Mouse (Mus musculus): Measurements from ENCODE around the gene Tmem119.

Gene Tmem119

DNA sequence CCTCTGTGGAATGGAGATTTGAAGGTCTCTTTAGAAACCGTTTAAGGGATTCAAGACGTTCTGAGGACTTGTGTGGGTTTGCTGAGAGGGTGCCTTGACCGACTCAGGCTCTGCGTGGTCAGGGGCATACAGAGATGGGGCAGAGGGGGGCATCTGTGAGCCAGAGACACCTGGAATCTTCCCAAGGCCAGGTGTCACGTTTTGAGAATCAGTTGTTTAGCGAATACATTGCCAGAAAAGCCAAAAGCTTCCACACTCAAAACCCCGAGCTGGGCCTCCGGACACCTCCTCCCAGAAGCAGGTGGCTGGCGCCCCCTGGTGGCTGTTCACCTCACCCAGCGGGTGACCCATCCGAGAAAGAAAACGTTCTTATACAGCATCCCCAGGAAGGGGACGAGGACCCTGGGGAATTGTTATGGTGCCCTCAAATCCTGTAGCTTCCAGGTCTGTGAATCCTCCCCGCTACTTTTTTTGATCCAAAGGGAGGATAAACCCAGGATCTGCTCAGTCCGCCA lies 15.4 kb upstream of the Tmem119 start:
- peak; percentile 44 to 92 for DNase-seq

DNA sequence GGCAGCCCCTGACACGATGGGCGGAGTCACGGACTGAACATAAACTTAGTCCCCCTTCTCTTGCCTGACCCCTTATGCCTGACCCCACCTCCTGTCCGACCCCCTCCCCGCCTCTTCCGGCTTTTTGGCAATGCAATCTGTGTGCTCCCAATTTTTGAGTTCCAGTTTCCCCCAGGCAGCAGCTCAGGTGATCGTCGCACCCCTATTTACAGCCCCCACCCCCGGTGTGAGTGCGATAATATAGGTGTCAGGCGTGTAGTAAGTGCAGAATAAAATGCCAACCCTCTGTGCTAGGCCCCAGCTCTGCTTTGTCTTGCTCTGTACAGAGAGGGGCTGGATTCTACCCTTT lies 14.7 kb upstream of the Tmem119 start:
- DNase-seq = no peak

DNA sequence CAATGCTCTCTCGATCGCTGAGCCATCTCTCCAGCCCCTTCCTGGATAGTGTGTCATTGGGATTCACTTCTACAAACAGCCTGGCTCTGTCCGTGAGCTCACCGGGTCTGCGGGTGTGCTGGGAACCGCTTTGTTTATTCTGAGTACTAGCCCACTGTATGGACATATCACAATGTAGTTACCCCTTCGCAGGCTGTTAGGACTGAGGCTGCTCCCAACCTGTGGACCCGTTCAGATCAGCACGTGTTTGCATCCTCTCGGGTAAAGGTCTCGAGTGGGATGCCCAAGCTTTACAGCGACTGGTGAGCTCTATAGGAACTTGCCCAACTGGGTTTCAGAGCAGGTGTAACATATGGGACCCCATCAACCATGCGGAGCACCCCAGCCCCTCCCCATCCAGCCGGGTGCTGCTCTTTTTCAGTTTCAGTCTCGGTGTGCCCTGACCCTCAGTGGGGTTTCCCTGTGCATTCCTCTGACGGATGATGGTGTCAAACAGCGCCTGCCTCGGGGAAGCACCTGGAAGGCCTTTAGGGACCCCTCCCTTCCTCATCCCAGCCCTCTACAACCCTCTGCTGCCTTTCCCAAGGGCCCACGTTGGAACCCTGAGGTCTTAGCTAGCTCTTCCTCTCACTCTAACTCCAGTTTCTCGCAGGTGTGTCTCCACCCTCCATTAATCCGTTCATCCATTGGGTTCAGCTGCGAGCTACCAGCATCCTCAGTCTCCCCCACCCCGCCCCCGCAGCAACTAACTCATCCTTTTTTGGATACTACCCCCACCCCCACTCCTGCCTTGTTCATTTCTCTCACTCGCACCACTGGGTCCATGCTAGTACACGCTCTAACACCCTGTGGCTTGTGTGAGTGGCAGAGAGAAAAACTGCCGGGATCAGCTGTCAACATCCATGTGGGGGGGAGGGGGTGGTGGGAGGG lies 14.1 kb upstream of the Tmem119 start:
- DNase-seq = no peak

DNA sequence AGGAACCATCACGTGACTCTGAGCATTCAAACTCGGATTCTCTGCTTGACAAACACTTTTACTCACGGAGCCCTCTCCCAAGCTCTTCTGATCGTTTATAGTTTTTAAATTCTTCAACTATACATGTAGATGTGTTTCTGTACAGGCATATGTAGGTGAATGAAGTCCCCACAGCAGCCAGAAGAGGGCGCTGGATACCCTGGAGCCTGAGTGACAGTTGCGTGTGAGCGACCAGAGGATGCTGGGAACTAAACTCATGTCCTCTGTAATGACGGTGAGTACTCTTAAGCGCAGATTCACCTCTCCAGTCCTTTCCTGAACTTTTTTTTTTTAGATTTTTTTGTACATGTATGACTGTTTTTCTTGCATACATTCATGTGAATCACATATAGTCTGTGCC lies 13.3 kb upstream of the Tmem119 start:
- peak in 1 of 2 experiments; percentile 52 for DNase-seq

DNA sequence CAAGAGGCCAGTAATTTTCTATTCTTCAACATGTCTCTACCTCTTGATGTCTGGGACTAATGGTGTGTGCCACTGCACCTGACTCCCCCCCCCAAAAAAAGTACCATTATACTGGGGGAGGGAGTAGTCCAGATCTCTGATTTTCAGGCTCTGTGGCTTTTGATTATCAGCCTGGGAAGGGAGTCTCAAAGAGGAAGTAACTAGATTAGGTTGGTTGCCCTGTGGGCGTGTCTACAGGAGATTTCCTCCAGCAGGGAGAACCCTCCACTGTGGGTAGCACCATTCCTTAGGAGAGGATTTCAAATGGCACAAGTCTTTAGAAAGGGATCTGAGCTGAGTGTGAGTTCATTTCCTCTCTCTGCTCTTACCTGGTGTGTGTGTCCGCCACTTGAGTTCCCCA lies 12.3 kb upstream of the Tmem119 start:
- no peak for DNase-seq

DNA sequence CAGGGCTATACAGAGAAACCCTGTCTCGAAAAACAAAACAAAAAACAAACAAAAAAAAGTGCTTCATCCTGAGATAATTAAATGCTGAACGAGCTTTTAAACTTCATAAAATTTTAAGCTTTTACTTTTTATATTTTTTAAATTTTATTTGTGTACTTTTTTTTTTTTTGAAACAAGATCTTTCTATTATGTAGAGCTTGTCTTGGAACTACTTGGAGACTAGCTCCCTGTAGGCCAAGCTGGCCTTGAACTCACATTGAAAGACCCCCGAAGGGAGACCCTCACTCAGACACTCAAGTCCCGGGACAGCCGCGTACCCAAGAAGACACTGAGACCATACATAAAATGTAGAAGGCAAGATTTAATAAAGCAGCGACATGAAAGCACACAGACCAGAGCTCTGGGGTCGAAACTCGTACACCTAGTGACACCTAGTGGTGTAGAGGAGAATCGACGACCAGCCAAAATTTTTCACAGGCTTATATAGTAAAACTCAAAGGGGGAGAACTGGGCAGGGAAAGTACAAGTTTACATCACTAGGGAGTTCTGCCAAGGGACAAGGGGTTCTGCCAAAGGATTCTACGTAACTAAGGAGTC lies 11.6 kb upstream of the Tmem119 start:
- DNase-seq = peak in 1 of 2 experiments; percentile 48

DNA sequence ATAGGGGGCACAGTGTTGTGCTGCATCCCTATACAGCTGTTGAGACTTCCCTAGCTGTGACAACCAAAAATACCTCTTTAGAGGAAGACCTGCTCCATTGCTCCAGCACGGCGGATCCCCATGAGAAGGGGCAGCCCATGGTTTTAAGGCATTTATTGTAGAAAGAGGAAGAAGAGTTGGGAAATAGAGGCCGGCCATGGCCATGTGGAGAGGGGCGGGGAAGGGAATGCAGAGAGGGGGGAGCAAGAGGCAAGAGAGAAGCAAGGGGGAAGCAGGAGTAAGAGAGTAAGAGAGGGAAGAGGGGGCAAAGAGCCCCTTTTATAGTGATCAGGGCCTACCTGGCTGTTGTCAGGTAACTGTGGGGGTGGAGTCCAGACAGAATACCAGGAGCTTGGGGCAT lies 9.8 kb upstream of the Tmem119 start:
- no peak for DNase-seq

DNA sequence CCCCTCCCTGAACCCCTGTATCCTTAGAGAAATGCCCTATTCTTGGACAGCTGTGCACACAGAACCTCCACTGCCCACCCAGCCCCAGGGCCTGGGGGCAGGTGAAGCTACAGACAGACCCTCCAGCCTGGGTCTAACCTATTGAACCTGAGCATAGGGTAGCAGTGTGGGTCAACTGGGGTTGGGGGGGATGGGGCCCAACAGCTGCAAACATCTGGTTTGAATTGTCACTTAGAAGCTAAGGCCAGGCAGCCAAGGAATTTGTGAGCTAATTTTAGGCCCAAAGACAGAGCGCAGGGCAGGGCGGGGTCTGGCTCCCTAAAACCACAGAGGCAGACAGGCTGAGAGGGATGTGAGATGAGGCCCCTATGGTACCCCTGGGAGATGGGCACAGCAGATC lies 7.9 kb upstream of the Tmem119 start:
- DNase-seq = no peak

DNA sequence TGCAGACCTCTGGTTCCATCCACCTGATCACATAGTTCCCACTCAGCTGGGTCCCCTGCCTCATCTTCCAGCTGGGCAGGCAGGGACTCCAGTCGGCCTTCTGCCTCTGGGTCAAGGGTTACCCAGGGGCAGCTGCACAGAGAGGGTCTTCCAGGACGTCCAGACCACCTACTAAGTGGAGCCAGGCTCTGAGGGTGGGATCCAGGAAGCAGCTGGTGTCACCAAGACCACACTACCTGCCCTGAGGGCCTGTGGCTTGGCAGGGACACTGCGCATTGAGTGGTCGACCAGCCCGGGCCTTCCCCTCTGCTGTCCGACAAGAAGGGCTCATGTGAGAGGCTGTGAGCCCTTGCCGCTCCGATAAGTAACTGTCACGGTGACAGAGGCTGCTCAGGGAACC lies 7.4 kb upstream of the Tmem119 start:
- no peak for DNase-seq

DNA sequence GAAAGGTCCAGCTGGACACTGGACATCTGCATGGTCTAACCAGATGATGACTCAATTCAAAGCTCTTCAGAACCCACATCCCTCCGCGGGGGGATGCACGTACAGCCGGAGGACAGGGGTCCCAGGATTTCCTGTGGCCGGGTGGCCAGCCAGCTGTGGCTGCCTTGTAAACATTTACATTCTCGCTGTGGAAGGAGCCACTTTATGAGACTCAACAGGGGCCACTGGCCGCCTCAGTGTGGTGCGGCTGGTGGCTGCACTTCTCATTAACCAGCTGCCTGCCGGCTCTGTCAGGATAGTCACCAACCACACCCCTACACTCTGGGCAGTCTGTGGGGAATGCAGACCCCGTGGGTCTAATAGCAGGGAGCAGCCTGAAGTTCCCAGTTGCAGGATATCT lies 6.1 kb upstream of the Tmem119 start:
- DNase-seq = no peak

DNA sequence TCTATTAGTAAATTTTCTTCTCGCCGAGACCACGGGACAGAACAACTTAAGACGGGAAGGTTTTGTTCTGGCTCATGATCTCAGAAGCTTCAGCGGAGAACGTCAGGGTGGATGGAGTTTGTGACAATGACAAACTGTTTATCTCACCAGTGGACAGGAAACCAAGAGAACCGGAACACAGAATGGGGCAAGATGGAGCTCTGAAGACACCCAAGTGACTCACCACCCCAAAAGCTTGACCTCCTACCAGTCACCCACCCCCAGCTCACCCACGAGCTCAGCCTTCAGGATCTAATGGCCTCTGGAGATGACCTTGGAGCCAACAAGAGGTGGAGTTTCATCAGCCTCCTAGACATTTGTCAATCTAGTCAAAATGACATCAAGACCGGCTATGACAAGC lies 5.0 kb upstream of the Tmem119 start:
- no peak for DNase-seq

DNA sequence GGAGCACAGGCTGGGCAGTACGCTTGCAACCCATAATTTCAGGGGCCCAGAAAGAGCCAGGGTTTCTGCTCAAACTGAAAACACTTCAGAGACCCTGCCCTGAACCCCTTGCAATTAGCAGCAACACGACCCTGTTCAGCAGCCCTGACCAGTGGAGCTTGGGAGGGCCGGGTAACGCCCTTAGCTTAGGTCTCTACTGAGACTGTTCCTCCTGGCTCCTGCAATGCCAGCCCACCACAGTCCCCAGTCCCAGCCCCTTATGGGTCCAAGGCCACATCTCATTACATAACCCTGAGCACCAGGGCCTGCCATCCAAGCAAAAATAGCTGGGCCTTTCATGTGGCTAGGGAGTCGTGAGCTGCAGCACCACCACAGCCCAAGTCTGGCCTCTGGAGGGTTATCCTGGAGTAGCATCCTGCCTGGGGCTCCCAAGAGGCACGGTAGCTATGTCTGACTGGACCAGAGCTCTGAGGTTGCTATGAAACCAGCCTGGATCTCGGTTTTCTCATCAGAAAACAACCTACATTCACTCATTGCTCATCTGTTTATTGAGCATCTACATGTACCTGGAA lies 4.2 kb upstream of the Tmem119 start:
- DNase-seq = no peak

DNA sequence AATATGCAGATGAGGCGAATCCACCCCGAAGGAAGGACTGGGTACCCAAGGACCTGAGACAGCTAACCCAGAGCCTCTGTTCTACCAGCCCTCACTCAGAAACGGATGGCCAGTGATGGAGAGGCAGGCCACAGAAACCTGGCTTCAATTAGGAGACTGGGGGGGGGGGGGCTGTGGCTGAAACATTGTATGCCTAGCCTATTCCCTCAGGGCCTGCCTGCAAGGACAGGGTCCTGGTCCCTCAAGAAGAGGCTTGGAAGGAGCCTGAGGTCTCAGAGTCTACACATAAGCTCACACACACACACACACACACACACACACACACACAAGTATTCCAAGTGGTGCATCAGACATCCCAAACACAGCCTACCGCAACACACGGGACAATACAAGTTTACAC lies 625 bp downstream of the Tmem119 start:
- no peak for DNase-seq

DNA sequence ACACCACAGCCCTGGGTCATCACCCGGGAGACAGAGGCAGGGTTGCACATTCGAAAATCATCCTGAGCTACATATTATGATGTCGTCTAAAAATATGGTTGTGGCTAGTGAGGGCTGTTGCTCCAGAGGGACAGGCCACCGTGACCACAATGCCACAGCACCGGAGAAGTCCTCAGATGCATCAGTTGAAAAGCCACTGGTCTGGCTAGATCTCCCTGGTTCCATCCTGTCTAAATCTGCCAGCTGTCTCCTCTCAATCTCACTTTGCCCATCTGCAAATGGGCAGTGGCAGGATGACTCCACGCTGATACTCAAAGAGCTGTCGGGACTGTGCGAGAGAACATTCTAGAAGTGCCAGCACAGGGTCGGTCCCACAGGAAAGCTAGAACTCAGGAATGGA lies 1.8 kb downstream of the Tmem119 start:
- DNase-seq = no peak

DNA sequence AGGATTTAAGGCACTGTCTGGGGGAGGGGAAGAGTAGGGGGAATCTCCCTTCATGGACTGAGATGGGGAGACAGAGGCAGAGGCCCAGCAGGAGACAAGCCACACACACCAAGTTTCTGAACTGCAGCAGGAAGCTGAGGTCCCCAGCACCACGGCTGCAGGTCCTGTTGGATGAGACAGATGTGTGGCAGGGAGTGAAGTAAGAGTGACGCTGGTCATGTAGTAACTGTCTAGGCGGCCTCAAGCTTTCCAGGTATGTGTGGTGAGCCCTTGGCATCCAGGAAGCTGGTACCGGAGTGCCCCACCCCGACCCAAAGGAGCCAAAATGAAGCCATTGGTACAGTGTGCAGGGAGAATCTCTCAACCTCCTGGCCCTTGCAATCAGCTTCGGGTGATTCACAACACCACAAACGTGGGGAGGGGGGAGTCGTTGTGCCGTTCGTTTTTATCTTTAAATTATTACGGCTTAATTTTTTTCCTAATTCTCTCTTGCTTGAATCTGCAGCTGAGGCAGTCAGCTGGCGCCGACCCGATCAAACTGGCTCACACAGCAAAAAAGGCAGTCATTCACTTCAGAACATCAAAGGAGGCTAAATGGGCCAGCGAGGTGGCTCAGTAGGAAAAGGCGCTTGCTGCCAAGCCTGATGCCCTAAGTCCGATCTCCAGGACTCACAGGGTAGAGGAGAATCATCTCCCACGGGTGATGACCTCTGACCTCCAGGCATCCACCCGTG lies 3.0 kb downstream of the Tmem119 start:
- no peak for DNase-seq

DNA sequence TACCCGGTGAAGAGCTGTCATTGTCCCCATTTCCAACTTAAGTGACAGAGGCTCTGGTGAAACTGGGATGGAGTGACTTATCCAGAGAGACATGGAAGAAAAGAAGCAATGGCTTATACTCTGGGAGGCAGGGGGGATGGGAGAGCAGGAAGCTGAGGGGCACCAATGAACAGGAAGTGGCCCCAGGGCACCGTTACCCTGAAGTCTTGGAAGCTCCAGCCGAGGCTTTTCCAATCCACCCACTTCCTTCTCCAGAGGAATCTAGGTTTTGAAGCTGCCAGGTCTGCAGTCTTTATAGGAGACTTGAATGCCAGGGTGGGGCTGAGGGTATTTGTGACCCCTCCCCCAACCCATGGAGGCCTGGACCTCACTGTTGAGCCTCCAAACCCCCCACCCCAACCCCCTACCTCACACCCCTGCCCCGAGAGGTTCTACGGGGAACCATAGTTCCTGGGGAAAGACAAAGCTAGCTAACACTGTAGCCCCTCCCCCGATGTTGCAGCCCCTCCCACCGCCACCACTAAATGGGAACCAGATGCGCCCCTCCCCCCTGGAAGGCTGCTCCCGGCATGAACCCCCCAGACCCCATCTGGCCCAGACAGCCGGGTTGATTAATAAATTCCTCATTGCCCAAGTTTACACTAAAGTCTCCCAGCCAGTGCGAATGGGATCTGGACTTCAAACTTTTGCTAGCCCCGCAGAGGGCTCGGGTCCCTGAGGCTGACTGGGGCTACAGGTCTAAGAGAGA lies 3.7 kb downstream of the Tmem119 start:
- DNase-seq = peak in 1 of 2 experiments; percentile 46

DNA sequence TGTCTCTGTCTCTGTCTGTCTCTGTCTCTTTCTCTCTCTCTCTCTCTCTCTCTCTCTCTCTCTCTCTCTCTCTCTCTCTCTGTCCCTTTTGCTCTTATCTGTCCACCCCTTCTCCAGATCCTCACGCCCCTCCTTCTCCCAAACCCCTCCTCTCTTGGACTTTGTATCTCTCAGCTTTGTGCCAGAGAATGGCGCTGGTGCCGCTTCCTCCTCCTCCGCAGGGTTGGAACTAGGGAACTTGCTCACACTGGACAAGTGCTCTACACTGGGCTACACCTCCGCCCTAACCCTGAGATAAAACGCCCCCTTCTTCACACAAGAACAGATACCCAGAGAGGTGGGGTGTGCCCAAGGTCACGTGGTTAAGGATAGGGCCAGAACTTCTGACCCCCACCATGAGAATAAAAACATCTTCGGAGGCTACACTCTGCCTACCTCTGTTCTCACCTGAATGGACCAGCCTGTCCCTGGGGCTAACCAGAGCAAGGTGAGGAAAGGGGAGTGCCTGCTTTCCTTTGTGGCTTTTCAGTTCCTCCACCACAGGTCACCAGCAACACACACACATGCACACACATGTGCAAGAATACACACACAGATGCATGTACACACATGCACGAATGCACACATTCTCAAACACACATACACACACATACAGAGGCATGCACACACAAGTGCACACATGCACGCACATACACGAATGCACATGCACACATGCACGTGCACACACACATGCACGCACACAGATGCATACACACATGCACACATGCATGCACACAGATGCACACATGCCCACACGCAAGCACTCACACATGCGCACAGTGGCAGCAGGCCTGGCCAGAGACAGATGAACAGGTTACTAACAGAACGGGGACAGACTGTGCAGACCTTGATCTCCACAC lies 8.9 kb downstream of the Tmem119 start:
- DNase-seq = peak; percentile 35 to 51

DNA sequence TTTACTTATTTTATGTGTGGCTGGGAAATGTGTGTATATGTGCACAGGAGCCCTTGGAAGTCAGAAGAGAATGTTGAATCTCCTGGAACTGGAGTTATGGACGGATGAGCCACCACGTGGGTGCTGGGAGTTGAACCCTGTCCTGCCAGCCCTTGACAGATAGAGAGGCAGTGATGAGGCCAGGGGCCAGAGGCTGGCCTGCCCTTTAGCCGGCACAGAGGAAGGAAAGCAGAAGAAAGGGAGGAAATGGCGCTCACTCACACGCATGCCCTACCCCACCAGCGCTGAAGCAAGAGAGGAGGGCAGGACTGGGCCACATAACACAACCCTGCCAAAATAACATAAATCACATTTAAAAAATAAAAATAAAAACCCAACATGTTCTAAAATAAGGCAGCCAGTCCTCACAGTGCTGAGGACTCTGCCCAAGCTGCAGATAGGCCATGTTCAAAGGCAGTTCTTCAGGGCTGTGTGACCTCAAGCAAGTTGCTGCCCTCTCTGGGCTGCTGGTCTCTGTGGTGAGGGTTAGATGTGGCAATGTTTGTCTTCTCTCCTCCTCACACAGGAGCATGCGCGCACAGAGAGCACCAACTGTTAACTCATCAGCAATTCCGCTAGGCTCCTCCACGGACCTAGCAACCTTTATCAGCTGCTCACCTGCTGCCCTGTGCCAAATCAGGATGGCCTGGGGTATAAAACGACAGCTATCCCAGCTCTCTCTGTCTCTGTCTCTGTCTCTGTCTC lies 9.7 kb downstream of the Tmem119 start:
- DNase-seq = peak; percentile 60 to 73

DNA sequence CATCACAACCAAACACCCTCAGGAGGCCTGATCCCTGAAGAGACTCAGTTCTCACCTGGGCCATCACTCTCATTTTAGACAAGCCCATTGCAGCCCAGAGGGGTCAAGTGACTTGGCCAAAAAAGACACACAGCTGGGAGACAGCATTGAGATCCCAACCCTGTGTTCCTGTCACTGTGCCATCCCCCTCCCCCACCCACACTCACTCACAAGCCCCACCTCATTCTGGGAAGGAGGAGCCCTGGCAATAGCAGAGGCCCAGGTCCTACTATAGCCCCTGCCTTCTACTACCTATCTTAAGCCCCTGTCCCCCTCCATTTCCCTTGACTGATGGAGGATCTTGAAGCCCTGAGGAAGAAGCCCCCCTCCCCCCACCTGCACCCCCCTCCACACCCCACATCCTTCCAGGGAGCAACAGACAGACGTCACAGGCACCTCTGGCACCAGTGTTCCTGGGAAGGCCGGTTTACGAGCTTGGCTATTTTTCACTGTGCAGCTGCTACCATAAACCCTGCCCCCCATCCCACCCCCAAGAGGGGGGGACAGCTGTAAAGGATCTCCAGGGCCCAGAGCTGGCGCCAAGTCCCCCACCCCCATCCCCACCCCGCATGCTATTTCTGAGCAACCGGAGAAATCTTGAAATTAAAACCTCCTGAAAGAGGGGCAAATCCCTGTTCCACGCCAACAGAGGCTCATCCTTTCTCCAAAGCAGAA lies 11.1 kb downstream of the Tmem119 start:
- DNase-seq = peak; percentile 59 to 73

DNA sequence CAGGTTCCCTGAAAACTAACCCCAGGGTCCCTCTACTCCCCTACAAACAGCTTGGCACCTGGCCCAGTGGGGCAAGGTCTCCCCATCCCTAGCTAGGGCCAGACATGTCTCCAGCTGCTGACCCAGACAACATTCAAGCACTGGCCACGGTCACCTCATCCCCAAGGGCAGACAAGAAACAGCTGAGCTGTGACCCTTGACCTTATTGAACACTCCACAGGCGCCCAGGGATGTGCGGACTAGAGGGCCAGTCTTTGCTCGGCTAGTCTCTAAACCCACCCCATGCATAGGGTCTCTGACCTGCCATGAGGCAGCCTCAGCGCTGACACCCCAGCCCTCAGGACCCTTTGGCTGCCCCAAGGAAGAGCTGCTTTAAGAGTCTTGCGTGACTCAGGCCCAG lies 11.7 kb downstream of the Tmem119 start:
- no peak for DNase-seq
